Mouse (Mus musculus): ENCODE results near the gene Ppm1n. TPM values are rescaled to one million over a fixed set of nuclear protein-coding genes. Genes with fewer than 3 reads are reported as not detected.
A peak's percentile ranks its signal among the peaks of the same experiment; 100 is the strongest.

The Ppm1n gene
- total RNA-seq, 2 experiments from 2014 or later, result 0.20 to 0.33 TPM

DNA sequence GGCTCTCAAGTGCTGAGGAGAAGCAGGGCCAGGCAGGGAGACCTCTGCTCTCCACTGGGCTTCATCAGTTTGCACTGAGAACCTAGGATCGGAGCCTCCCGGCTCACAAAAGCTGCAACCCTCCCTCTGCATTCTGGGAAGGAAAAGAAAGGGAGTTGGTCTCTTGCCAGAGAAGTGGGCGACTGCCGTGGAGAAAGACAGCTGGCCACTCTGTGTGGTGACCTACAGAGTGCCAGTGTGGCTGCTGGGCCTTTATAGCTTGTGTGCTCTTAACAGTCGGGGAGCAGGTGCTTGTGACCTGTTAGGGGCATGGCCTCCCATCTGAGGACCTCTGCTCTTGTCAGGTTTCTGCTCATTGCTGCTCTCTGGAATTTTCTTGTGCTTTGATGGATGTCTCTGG, 36.0 kb downstream of the Ppm1n start:
- DNase-seq, result no peak

DNA sequence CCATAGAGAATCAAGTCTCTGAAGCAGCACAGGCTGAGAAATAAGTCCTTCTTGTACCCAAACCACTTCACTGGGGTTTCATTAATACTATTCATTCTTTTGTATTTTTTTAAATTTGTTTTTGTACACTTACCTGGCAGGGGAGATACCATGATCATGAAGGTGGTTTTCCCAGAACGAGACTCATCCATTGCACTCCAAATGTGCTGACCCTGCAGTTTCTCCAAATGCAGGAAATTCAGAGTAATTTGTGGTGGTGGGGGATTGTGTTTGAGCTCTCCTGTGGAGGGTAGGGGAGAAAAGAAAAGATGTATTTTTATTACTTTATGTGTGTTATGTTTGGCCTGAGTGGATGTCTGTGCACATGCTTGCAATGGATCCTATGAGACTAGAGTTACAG, 37.9 kb downstream of the Ppm1n start:
- DNase-seq, result no peak

DNA sequence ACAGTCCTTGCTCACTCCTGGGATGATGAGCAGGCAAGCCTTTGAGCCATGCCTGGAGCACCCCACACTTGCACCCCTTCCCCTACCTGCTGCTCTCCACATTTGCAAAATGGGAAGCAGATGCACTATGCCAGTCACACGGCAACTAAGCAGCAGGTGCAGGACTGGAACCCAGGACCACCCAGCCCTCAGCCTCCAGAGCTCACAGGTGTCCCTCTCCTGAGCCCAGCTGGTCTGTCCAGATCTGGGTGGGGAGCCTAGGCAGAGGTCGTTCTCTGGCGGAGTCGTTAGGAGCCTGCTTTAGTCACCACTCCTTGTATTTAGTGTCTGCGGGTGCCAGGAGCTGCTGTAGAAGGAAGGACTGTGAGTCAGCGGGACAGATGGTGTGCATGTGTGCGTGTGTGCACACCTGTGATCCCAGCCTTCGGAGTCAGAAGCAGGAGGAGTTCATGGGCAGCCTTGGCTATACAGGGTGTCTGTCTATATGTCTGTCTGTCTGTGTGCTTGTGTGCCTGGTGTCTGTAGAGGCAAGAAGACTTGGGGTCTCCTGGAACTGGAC, 38.9 kb downstream of the Ppm1n start:
- no peak for DNase-seq

DNA sequence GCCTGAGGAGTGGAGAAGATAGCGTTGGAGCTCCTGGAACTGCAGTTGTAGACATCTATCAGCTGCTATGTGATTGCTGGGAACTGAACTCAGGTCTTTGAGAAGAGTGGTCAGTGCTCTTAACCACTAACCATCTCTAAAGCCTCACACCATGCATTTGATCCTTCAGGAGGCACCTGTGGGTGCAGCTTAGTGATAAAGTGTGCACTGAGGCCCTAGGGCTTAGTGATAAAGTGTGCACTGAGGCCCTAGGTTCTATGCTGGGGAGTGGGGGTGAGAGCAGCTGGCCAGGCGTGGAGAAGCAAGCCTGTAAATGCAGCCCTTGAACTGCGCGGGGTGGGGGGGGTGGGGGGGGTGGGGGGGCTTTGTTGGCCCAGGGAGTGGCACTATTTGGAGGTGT, 39.9 kb downstream of the Ppm1n start:
- DNase-seq, result no peak

DNA sequence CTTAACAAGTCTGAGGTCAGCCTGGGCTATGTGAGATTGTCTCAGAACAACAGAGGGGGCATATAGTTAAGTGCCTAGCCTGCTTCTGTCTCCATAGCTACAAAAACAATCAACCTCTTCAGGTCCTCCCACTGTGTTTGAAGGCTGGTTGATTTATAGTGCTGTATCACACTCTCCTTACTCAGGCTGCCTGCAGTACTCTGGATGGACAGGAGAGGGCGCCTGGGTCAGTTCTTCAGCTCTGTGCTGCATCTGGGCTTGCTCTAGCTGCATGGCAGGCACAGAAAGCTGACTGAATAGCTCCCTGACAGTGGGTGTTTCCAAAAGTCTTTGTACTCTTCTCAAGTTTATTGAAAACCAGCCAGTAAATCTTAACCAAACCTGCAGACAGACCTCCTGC, 40.4 kb downstream of the Ppm1n start:
- DNase-seq, result peak; percentile 87 to 89

DNA sequence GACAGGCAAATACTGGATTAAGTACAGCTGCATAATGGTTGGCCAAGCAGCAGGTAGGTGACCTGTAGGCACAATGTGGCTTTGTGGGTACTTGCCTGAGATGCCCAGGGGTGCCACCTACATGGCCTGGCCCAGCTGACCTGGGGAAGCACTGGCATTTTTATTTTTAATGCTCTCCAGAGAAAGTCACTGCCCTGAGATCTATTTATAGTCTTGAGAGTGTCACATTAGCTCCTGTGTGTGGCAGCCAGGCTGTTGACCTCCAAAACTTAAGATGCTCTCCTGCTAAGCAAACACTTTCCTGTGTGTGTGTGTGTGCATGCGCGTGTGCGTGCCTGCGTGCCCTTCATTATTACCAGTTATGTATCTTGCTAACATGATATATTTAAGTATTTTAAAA, 41.5 kb downstream of the Ppm1n start:
- DNase-seq, result no peak

DNA sequence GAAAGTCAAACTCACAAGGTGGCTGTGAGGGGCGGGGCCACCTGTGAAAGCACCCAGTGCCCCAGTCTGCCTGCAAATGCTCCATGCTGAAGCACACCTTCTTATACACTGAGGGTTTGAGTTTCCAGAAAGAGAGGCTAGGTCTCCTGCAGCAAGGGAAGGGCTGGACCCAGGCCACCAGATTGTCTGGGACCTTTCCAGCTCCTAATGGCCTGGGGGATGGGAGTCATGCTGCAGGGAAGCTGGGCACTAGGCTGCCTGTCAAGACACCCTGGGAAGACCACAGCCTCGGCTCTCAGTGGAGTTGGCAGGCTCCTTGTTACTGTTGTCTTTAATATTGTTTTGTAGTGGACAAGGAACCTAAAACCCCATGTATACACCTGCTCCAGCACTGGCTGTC, 43.5 kb downstream of the Ppm1n start:
- no peak for DNase-seq

DNA sequence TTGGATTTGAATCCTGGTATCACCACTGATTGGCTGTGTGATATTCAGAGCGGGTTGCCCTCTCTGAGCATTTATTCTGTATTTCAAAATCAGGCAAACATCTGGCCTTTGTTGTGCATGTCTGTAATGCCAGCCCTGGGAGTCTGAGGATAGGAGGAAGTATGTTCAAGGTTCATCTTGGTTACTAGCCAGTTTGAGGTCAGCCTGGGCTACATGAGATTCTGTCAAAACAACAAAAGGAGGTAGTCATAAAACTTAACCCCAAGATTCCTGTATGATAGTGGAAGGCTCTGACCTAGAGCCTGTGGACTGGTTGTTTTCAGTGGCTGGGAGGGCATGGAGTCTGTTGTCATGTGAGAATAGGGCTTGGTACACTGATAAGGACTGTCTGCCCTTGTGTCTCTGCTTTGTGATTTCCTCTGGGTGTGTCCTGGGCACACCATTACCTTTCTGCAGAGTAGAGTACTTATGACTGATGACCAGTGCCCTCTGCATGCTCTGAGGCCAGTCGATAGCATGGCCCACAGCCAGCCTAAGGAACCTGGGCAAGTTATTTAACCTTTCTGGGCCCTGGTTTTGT, 44.7 kb downstream of the Ppm1n start:
- DNase-seq, result no peak

DNA sequence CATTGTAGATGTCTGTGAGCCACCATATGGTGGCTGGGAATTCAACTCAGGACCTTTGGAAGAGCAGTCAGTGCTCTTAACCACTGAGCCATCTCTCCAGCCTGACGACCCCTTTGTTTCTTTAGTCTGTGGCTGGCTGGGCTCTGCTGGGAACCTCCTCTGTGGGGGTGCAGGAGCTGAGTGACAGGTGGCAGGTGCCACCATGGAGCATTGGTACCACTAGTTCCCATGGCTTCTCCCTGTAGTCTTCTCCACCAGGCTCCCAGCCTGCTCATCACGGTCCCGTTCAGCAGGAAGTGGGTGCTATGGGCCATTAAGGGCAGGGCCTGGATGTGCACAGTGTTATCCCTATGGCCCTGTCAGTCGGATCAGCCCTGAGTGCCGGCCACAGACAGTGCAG, 45.2 kb downstream of the Ppm1n start:
- no peak for DNase-seq

DNA sequence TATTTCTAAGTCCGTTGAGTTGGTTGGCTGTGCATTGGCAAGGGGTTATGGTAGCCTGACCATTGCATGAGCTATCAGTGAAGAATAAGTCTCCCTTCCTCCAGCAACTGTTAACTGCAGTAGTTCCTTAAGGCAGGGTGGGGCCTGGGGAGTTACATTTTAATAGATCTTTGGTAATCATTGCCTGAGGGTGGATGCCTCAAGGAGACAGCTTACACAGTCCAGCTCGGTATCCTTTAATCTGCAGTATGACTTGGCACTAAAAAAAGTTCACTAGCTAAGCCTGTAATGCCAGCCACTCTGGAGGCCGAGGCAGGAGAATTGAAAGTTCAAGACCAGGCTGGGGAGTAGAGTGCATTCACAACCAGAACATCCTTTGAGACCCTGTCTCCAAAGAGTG, 48.0 kb downstream of the Ppm1n start:
- no peak for DNase-seq

DNA sequence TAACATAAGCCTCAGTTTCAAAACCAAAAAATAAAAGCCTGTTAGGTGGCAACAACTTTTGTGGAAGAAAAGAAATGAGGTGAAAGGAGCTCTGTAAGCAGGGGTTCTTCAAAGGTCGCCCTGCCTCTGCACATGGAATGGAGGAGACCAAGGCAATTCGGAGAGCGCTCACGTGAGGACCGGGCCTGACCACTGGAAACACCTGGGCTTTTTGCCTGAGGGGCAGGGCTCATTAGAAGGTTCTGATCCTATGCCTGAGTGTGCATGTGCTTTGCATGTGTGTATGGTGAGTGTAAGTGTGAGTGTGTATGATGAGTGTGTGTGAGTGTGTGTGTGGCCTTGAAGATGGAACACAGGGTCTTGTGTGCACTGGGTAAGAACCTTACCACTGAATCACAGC, 49.0 kb downstream of the Ppm1n start:
- no peak for DNase-seq

DNA sequence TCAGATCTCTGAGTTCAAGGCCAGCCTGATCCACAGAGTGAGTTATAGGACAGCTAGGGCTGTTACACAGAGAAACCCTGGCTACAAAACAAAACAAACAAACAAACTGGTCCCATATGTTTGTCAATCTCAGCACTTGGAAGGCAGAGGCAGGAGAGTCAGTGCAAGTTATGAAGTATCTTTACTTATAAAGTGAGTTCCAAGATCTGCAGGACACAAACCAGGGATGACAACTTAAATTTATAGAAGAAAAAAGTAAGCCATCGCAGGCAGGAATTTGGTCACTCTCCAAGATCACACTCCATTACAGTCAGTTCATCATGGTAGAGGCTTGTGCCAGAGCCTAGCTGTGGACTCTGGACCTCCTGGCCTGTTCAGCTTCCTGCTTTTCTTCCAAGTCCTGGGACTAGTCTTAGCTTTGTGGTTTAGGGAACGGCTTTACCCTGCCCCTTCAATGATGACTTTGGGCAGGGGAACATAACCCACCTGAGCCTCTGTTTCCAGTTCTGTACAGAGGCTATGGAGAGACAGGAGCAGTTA, 49.8 kb downstream of the Ppm1n start:
- no peak for DNase-seq

DNA sequence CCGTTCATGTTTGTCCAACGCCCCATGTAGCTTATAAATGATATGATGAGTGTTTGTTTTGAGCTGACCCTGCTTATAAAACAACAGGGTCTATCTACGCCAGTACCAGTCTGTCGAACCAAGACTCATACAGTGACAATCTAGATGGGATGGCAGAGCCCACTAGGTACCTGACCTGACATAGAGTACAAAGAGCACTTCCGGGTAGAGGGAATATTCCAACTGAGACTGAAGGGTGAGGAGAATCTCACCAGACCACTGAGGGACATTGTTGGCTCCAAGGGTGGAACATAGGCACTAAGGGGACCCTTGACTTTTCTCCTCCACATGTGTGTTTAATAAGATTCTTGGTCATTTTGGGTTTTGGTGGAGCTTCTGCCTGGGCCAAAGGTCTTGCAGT, 50.5 kb downstream of the Ppm1n start:
- no peak for DNase-seq

DNA sequence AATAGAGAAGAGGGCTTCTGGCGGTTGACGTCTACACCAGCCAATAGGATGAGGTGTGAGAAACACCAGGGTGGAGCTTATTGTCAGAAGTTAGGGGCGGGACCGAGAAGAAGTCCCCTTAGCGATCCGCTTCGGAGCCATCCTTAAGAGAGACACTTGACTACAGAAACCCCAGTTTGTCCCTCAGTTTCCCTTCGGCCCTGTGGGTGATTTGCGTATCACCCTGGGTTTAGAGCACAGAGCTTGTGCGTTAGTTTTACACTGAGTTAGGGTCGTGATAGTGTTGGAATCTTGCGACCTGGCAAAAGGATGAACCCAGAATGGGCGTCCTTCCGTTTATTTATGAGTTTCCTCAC, 51.1 kb downstream of the Ppm1n start:
- no peak for DNase-seq

DNA sequence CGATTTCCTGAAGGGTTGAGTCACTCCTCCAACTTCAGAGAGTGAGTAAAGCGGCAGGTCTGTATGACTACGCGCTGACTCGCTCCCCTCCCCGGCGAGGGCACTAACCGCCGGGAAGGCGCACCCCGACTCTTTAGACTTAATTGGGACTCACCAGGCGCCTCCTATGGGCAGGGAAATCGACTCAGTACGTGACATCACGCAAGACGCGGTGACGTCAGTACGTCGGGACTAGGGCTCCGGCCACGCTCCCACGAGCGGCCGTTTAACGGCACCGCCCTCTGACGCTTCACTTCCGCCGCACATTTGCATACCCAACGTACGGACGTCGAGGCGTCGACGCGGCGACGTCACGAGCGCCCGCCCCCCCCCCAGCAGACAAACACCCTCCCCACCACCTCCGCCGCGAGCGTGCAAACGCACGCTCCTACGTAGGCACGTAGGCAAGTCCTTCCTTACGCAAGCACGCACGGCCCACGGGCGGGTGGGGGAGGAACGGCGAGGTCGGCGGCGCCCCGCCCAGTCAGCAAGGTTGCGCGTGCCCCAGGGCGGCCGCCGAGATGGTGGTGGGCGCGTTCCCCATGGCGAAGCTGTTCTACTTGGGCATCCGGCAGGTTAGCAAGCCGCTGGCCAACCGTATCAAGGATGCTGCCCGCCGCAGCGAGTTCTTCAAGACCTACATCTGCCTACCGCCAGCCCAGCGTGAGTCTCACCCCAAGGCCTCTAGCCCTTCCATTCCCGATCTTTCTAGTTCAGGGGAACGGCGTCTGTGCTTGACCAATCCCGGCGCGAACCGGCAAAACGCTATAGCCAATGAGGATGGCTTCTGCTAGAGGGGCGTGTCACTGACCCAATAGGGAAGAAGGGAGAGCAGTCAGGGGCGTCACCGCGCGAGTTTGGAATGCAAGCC, 51.7 kb downstream of the Ppm1n start, which contains the start of gene Opa3:
Gene Opa3, plus strand, starts transcription at position 452 of the 910 bp plus-strand sequence.
- peak; percentile 99 for DNase-seq

DNA sequence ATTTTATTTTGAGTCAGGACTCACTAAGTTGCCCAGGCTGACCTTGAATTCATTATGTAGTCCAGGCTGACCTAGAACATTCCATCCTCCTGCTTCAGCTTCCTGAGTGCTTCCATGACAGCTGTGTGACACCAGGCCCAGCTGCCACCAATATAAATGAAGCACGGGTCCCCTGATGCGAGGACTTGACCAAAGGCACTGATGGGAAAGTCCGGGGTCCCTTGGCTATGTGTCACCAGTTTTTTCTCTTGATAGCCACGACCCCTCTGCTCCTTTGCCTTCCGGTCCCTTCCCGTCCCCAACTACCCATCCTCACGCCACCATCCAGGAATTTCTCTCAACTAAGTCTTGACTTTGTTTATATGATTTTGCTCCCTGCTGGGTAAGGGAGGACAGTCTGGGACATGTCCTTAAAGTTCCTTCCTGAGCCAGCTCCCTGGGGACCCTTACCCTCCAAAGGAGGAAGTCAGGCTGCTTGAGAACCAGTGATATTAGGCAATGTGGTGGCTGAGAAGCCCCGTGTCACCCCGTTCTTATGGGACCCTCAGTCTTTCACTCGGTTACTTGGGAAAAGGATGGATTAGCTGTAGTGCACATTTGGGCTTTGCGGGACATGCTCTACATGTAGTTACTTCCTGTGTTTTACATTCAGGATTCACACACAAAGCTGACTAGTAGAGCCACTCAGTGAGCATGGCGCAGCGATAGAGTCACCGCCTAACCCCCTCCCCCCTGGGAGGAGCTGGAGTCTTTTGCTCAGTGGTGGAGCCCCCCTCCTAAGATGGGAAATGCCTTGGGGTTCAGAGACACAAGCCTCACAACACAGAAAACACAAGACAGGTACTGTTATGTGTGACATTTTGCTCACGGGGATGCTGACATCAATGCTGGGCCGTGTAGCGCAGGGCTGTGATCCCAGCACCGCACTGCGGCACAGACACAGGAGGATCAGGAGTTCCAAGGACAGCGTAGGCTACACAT, 52.8 kb downstream of the Ppm1n start:
- DNase-seq, result peak; percentile 45 to 50

Other genes with a start within 250 kb of the Ppm1n start
- under 1 TPM; 0.15 to 0.33 TPM for gene Rsph6a, start 225.4 kb downstream of the Ppm1n start, total RNA-seq (2021)
- gene Dmwd, start 203.8 kb downstream of the Ppm1n start, total RNA-seq (2021), result 100 to 1,000 TPM; 136 to 143 TPM
- gene Dmpk, start 196.2 kb downstream of the Ppm1n start, total RNA-seq (2021), result 10 to 100 TPM; 36.3 to 48.1 TPM
- gene Six5, start 185.5 kb downstream of the Ppm1n start, total RNA-seq (2021), result 1 to 10 TPM; 2.5 to 2.8 TPM
- gene Gm4969, start 161.7 kb downstream of the Ppm1n start, total RNA-seq (2021), result under 1 TPM; 0.40 to 0.43 TPM
- 10 to 100 TPM; 14.2 to 14.3 TPM for gene Fbxo46, start 160.2 kb downstream of the Ppm1n start, total RNA-seq (2021)
- 10 to 100 TPM; 18.1 to 18.6 TPM for gene Qpctl, start 130.8 kb downstream of the Ppm1n start, total RNA-seq (2021)
- 10 to 100 TPM; 79.1 to 79.2 TPM for gene Snrpd2, start 130.3 kb downstream of the Ppm1n start, total RNA-seq (2021)
- 1 to 10 TPM in 1 of 2 experiments, under 1 TPM in 1; 0.62 to 1.9 TPM for gene Gipr, start 113.9 kb downstream of the Ppm1n start, total RNA-seq (2021)
- 100 to 1,000 TPM; 145 to 149 TPM for gene Eml2, start 103.6 kb downstream of the Ppm1n start, total RNA-seq (2021)
- gene Gpr4, start 67.5 kb downstream of the Ppm1n start, total RNA-seq (2021), result 1 to 10 TPM; 2.4 to 2.5 TPM
- gene Opa3, start 51.7 kb downstream of the Ppm1n start, total RNA-seq (2021), result 10 to 100 TPM; 40.5 to 40.8 TPM
- 10 to 100 TPM; 15.2 to 21.2 TPM for gene Vasp, start 8.2 kb downstream of the Ppm1n start, total RNA-seq (2021)
- gene Rtn2, start 2.6 kb upstream of the Ppm1n start, total RNA-seq (2021), result 10 to 100 TPM; 89.7 to 91.3 TPM
- 10 to 100 TPM; 12.6 to 18.8 TPM for gene Fosb, start 30.0 kb upstream of the Ppm1n start, total RNA-seq (2021)
- gene Ercc1, start 64.7 kb upstream of the Ppm1n start, total RNA-seq (2021), result 10 to 100 TPM; 44.4 to 53.4 TPM
- 10 to 100 TPM; 17.6 to 19.4 TPM for gene Cd3eap, start 79.4 kb upstream of the Ppm1n start, total RNA-seq (2021)
- gene Ppp1r13l, start 79.7 kb upstream of the Ppm1n start, total RNA-seq (2021), result 1 to 10 TPM; 6.0 to 7.0 TPM
- 10 to 100 TPM; 36.2 to 37.1 TPM for gene Ercc2, start 101.9 kb upstream of the Ppm1n start, total RNA-seq (2021)
- 1 to 10 TPM; 3.1 to 3.4 TPM for gene Klc3, start 124.0 kb upstream of the Ppm1n start, total RNA-seq (2021)
- under 1 TPM in 1 of 2 experiments, not detected in 1; 0.27 TPM for gene Ckm, start 124.7 kb upstream of the Ppm1n start, total RNA-seq (2021)
- gene Mark4, start 178.8 kb upstream of the Ppm1n start, total RNA-seq (2021), result 100 to 1,000 TPM in 1 of 2 experiments, 10 to 100 TPM in 1; 90.6 to 102 TPM
- under 1 TPM; 0.18 to 0.20 TPM for gene Exoc3l2, start 183.3 kb upstream of the Ppm1n start, total RNA-seq (2021)
- gene Bloc1s3, start 228.3 kb upstream of the Ppm1n start, total RNA-seq (2021), result 1 to 10 TPM; 6.8 to 6.9 TPM
- gene Trappc6a, start 228.3 kb upstream of the Ppm1n start, total RNA-seq (2021), result 10 to 100 TPM; 19.8 to 21.5 TPM
- under 1 TPM; 0.37 to 0.48 TPM for gene Nkpd1, start 237.8 kb upstream of the Ppm1n start, total RNA-seq (2021)